Mouse (Mus musculus) cortical plate, adult 2 months (tissue): ENCODE measurements at regions not wholly inside any gene's neighbourhood (a gene's known extent, or its start where the extent isn't known, plus 50 kb on each side); places are given as distances from the start of the nearest gene placed in this dataset.

Source experiments
- H3K27ac ChIP-seq: fragments of 200-500 bp; 2 replicates; pipeline ENCODE4 v1.5.1; 2012; ENCODE audit warnings: low read length, control low read depth, inconsistent platforms; ENCODE audit not compliant: insufficient read depth
- H3K4me1 ChIP-seq: fragments of 200-500 bp; 2 replicates; pipeline ENCODE4 v1.6.1; 2011; ENCODE audit warnings: low read length; ENCODE audit not compliant: control insufficient read depth, insufficient read depth
- H3K4me3 ChIP-seq: fragments of 200-500 bp; 2 replicates; pipeline ENCODE4 v1.5.1; 2011; ENCODE audit warnings: mild to moderate bottlenecking, low read length, control low read depth; ENCODE audit not compliant: insufficient read depth
- CTCF ChIP-seq: fragments of 200-500 bp; IDR thresholded peaks from 2 replicates; pipeline ENCODE4 v1.5.1; 2011; ENCODE audit warnings: mild to moderate bottlenecking, control low read depth, low read length; ENCODE audit not compliant: insufficient read depth; ENCODE audit errors: extremely low read depth
- POLR2A ChIP-seq: fragments of 200-500 bp; IDR thresholded peaks from 2 replicates; pipeline ENCODE4 v1.6.1; 2011; ENCODE audit warnings: mild to moderate bottlenecking, low read length, control low read depth; ENCODE audit not compliant: insufficient read depth; ENCODE audit errors: extremely low read depth

DNA sequence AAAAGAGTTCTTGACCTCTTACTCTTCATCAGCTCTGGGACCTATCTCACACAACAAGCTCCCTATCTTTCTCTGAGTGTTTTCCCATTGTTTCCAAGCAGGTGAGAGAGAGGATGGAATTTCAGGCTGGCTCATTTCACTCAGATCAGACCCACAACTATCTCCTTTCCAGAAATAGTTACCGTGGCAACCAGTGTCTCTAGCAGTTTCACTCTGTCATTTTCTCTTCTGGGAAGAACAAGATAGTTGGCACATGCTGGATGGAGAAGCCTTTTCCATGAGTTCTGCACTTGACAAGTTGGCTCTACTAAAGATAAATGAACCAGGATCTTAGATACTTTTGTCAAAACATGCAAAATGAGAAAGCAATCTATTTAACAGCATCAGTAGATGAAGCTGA lies 667.3 kb upstream of the Nrsn1 start:
- TF ChIP-seq POLR2A (no peak), CTCF (no peak)
- Histone ChIP-seq H3K4me3 (no peak overlapping the region), H3K4me1 (no peaks in the 10 kb centered on the region; the same call in 1 of the 2 replicates), H3K27ac (no peak overlapping the region)

DNA sequence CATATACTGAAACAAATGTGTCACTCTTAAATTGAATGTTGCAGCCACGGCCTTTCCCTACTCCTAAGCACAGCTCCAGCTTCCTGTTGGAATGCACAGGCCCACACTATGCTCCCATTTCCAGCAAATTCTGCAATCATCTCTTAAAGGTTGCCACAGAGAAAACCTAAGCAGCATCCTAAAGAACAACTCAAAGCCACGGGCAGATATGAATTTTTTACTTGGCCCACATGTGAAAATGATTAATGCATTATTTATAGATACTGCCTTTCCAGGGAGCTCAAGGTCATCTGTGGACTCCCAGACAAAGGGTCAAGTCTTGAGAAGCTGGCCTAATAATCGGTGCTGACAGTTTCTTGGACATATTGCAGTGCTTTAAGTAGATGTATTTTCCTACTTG lies 663.5 kb upstream of the Nrsn1 start:
- Histone ChIP-seq H3K27ac (no peak overlapping the region), H3K4me3 (no peak overlapping the region), H3K4me1 (no peaks in the 10 kb centered on the region; the same call in 1 of the 2 replicates)
- no peak for TF ChIP-seq POLR2A
- TF ChIP-seq CTCF: no peak

DNA sequence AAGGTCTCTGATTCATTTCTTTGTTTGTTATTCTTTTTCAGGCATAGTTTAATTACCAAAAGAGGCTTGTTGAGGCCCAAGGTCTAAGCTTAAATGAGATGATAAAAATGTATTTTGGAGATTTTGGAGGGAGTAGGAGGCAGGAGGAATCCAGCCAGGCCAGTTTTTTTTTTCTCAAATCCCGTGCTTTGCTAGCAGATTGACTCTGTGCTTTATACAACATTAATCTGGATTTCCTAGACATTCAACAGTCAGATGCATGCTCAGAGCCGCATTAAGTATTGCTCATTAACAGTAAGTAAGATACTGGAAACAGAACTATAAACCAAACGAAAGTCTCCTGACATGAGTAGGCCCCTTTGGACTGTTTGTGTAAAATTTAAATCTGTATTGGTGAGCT lies 662.9 kb upstream of the Nrsn1 start:
- H3K27ac ChIP-seq: no peak overlapping the region
- no peaks in the 10 kb centered on the region; the same call in 1 of the 2 replicates for H3K4me1 ChIP-seq
- TF ChIP-seq POLR2A (no peak), CTCF (no peak)
- H3K4me3 ChIP-seq: no peak overlapping the region

DNA sequence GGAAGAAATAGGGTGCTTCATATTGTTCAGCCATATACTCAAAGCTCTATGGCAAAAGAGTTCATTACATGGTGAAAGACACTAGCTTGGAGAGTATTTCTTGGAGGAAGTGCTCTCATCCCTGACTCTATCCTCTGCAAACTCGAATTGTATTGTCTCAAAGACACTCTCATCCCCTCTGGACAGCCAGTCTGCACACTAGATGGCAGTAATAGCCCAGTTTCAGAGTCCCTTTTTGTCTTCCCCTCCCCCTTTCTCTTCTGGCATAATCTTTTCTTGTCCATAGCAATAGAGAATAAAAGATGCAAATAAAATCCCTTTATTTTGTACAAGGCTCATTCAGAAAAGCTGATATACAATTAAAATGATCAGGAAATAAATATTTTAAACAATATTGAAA lies 662.5 kb upstream of the Nrsn1 start:
- no peak overlapping the region for H3K4me3 ChIP-seq
- no peaks in the 10 kb centered on the region; the same call in 1 of the 2 replicates for H3K4me1 ChIP-seq
- TF ChIP-seq POLR2A (no peak), CTCF (peak; percentile 86)
- H3K27ac ChIP-seq: no peak overlapping the region

DNA sequence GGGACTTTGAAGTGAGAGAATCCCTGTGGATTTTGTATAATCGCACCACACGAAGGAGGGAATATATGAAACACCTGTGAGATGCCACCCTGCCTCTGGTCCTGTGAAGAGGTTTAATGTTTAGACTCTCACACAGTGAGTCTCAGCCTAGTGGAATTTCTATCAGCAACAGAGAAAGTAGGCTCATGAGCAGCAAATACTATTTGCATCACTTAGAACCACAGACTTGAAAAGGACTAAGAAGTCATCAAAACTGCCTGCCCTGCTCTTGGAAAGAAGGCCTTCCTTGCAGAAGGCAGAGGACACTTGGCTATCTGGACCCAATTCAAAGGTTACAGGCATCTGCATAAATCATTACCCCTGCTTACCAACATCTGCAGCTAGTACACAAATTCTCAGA lies 662.1 kb upstream of the Nrsn1 start:
- TF ChIP-seq CTCF (no peak), POLR2A (no peak)
- H3K4me1 ChIP-seq: no peaks in the 10 kb centered on the region
- no peak overlapping the region for H3K27ac ChIP-seq
- H3K4me3 ChIP-seq: no peak overlapping the region

DNA sequence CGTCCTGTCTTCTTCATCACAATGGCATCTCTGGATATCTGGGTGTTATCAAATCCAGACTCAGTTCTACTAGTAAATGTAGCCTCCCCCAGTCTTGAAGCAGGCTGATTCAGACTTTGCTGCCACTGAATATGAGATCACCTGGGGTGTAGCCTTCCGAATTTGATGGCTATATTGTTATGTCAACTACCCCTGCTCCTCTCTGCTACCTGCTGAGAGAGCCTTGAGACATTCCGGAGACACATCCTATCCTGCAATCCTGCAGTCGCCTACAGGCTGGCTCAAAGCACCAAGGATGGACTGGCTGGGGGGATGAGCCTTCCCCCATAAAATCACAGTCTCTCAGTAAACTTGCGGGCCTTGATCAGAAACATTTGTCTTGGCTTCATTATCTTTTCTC lies 655.4 kb upstream of the Nrsn1 start:
- H3K4me3 ChIP-seq: no peak overlapping the region
- TF ChIP-seq CTCF: no peak
- no peak for TF ChIP-seq POLR2A
- H3K27ac ChIP-seq: no peak overlapping the region
- no peaks in the 10 kb centered on the region for H3K4me1 ChIP-seq

DNA sequence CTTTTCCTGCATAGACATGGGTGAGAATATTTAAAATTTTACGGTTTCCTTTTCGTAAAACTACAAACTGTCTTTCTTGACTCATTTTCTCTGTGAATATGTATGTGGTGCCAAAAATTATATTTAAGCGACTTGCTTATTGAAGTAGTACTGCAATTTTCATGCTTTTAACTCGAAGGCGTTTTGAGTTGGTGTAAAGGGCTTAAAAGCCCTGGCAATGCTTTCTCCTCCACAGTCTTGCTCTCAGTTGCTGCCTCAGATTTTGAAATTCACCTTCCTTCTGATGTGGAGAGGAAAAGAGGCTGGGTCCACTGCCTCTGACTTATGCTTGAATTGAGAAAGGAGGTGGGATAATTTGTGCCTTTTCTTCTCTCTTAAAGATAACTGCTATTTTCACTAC lies 629.6 kb upstream of the Nrsn1 start:
- Histone ChIP-seq H3K4me1 (peaks cover 3% of the 10 kb centered on the region; the same call in 1 of the 2 replicates), H3K27ac (no peak overlapping the region), H3K4me3 (no peak overlapping the region)
- TF ChIP-seq CTCF: no peak
- no peak for TF ChIP-seq POLR2A

DNA sequence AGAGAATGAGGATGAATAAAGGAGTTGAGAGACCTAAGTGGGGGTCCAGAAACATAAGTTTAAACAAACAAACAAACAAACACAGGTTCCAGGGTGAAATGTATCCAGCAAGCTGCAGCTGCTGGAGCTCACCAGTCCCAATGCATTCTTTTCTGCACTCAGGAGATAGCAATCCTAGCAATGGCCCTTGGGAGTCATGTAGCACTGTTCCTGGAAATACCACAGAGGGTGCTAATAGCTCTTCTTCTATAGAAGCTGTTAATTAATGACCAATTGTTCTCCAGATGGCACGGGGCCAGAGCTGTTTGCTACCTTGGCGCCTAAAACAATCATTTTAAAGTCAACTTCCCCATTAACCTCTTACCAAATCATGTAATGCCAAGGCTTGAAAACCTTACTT lies 622.8 kb upstream of the Nrsn1 start:
- H3K27ac ChIP-seq: no peak overlapping the region
- TF ChIP-seq POLR2A: no peak
- no peak for TF ChIP-seq CTCF
- no peaks in the 10 kb centered on the region for H3K4me1 ChIP-seq
- H3K4me3 ChIP-seq: no peak overlapping the region

DNA sequence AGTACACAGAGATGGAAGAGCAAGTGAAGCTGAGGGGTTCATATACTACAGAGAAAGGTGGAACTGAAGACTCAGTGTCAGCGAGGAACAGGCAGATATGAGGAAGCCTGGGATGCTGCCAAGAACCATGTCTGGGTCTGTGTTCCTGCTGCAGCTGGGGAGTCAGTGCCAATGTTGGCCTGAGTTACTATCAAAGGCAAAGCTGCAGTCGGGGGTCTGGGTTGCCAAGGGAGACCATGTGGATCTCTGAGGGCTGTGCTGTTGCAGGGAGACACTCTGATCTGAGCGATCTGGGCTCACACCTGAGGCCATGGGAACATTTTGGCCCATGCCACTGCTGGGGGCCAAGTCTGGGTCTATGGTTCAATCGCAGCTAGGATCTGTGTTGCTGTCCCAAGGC lies 612.5 kb upstream of the Nrsn1 start:
- no peak for TF ChIP-seq CTCF
- no peak for TF ChIP-seq POLR2A
- Histone ChIP-seq H3K4me1 (no peaks in the 10 kb centered on the region), H3K4me3 (no peak overlapping the region), H3K27ac (no peak overlapping the region)

DNA sequence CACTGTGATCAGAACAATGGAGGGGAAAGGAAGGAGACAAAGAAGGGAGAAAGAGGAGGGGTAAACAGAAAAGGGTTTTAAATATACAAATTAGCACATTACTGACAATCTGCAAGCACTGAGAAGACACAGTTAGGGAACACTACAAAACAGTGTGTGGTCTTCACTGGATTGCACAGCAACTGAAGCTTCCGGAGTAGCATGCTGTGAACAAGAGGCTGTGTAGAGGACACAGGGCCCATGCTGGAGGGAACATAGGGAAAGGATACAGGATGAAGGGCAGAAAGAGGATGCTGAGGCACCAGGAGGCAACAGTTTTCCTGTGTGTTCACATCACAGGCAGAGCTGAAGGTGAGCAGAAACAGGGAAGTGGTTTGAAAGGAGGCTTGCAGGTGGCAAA lies 598.6 kb upstream of the Nrsn1 start:
- Histone ChIP-seq H3K27ac (no peak overlapping the region), H3K4me1 (no peaks in the 10 kb centered on the region), H3K4me3 (no peak overlapping the region)
- no peak for TF ChIP-seq CTCF
- TF ChIP-seq POLR2A: no peak

DNA sequence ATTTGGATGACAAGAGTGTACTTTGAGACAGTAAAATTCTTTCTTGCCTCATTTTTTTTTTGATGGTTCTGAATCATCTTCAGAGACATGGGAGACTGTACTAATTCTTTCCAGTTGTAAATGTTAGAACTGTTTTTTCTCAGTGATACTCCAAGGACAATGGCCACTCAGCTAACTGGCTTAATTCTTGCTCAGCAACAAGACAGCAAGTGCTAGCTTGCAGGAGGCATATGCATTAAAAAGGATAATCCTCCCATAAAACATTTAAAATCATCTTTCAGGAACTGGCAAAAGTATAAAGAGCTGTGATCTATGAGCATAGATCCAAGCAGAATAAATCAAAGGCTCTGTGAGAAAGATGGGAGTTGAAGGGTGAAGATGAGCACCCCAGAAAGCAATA lies 587.9 kb upstream of the Nrsn1 start:
- no peak for TF ChIP-seq CTCF
- no peak for TF ChIP-seq POLR2A
- Histone ChIP-seq H3K4me1 (no peaks in the 10 kb centered on the region), H3K4me3 (no peak overlapping the region), H3K27ac (no peak overlapping the region)
